Mouse (Mus musculus) embryonic facial prominence, embryonic 12.5 days (tissue): ENCODE measurements around the gene Lhfpl1. TPM values are rescaled to one million over a fixed set of nuclear protein-coding genes. Genes with fewer than 3 reads are reported as not detected.
"Not testable (repeated sequence)": the region's sequence is repeated elsewhere in the genome, so short reads cannot be mapped to it uniquely, and the experiment has no call there.

ENCODE experiments used
- ATAC-seq: fragments of 200-750 bp; cut with Nextera tagmentation; 2 replicates; pipeline ENCODE4 v1.8.0; 2017; ENCODE audit not compliant: insufficient number of reproducible peaks, insufficient read depth, low FRiP score, low TSS enrichment
- H3K27ac ChIP-seq: fragments of 300-500 bp; sonication (generic); 2 replicates; pipeline ENCODE4 v1.5.1; 2016; ENCODE audit warnings: mild to moderate bottlenecking
- H3K27me3 ChIP-seq: fragments of 300-500 bp; sonication (generic); 2 replicates; pipeline ENCODE4 v1.6.1; 2016; ENCODE audit warnings: mild to moderate bottlenecking, moderate library complexity
- H3K36me3 ChIP-seq: fragments of 300-500 bp; sonication (generic); 2 replicates; pipeline ENCODE4 v1.6.1; 2016; ENCODE audit warnings: mild to moderate bottlenecking
- H3K4me1 ChIP-seq: fragments of 300-500 bp; sonication (generic); 2 replicates; pipeline ENCODE4 v1.6.1; 2016
- H3K4me2 ChIP-seq: fragments of 300-500 bp; sonication (generic); replicated peaks from 2 replicates; pipeline ENCODE4 v1.6.1; 2016; ENCODE audit warnings: mild to moderate bottlenecking, moderate library complexity
- H3K4me3 ChIP-seq: fragments of 300-500 bp; sonication (generic); 2 replicates; pipeline ENCODE4 v1.5.1; 2016; ENCODE audit warnings: mild to moderate bottlenecking
- H3K9ac ChIP-seq: fragments of 300-500 bp; sonication (generic); 2 replicates; pipeline ENCODE4 v1.6.1; 2016; ENCODE audit warnings: mild to moderate bottlenecking, moderate library complexity
- H3K9me3 ChIP-seq: fragments of 300-500 bp; sonication (generic); 2 replicates; pipeline ENCODE4 v1.6.1; 2016; ENCODE audit warnings: mild to moderate bottlenecking, moderate library complexity
- WGBS: fragments of 180-500 bp; shearing (Covaris S2); methylation state at CpG from one replicate; pipeline ENCODE4 v1.1.7; 2016; 5-methylcytosine and 5-hydroxymethylcytosine counted together
- polyA plus RNA-seq: library from polyadenylated mRNA; unstranded; fragments of >200 nt; fragmentation: Nextera tagmentation; extraction: Ambion mirVana; gene quantifications from 2 replicates; pipeline ENCODE4 v1.2.1, GENCODE M21; 2016

Gene Lhfpl1
- 2.4 and 3.0 TPM in 2 replicates for polyA plus RNA-seq

GRCm38 (mm10) chrX:145348377-145349203 is at the start of gene Lhfpl1:
Lhfpl1 (minus strand) TSS chrX:145349089.
- Histone ChIP-seq H3K4me1 (no peaks in the 10 kb centered on the region; the same call in 1 of the 2 replicates), H3K9me3 (no peaks in the 10 kb centered on the region), H3K36me3 (no peaks in the 10 kb centered on the region), H3K9ac (no peak within 1 kb of the TSS), H3K4me2 (peak within 1 kb of the TSS; percentile 30), H3K27me3 (no peaks in the 10 kb centered on the region), H3K27ac (peak within 1 kb of the TSS; percentile 65), H3K4me3 (no peak within 1 kb of the TSS; the same call in 1 of the 2 replicates)
- WGBS = 25% methylated on average over 7 of the region's 7 CpGs
- ATAC-seq = peak; percentile 88

GRCm38 (mm10) chrX:145371839-145372238 is 22.9 kb upstream of the Lhfpl1 start:
- ATAC-seq = no peak
- no peaks in the 10 kb centered on the region for H3K27me3 ChIP-seq
- no peaks in the 10 kb centered on the region for H3K4me1 ChIP-seq
- H3K36me3 ChIP-seq = no peaks in the 10 kb centered on the region
- no peak overlapping the region for H3K4me3 ChIP-seq
- 74% methylated on average over 5 of the region's 5 CpGs for WGBS
- H3K9ac ChIP-seq = no peak overlapping the region
- no peak overlapping the region for H3K4me2 ChIP-seq
- H3K27ac ChIP-seq = no peak overlapping the region
- H3K9me3 ChIP-seq = no peaks in the 10 kb centered on the region

- Histone ChIP-seq H3K9ac (no peak overlapping the region), H3K27ac (no peak overlapping the region), H3K4me2 (no peak overlapping the region), H3K36me3 (no peaks in the 10 kb centered on the region), H3K4me1 (no peaks in the 10 kb centered on the region), H3K4me3 (no peak overlapping the region), H3K27me3 (no peaks in the 10 kb centered on the region), H3K9me3 (no peaks in the 10 kb centered on the region)
- ATAC-seq = no peak
- WGBS = 81% methylated on average over 4 of the region's 4 CpGs
Measured at GRCm38 (mm10) chrX:145362527-145362926, 13.6 kb upstream of the Lhfpl1 start.

- no peak for ATAC-seq
- H3K4me2 ChIP-seq = no peak overlapping the region
- no peaks in the 10 kb centered on the region for H3K36me3 ChIP-seq
- H3K4me3 ChIP-seq = no peak overlapping the region
- 60% methylated on average over 2 of the region's 2 CpGs for WGBS
- H3K27me3 ChIP-seq = no peaks in the 10 kb centered on the region
- no peak overlapping the region for H3K9ac ChIP-seq
- no peak overlapping the region for H3K27ac ChIP-seq
- no peaks in the 10 kb centered on the region for H3K9me3 ChIP-seq
- H3K4me1 ChIP-seq = no peaks in the 10 kb centered on the region
Measured at GRCm38 (mm10) chrX:145342402-145342801, 6.5 kb downstream of the Lhfpl1 start.

- WGBS = 69% methylated on average over 1 of the region's 1 CpGs
- ATAC-seq = no peak
Measured at GRCm38 (mm10) chrX:145336141-145336540, 12.7 kb downstream of the Lhfpl1 start.

GRCm38 (mm10) chrX:145308555-145308954 is 40.3 kb downstream of the Lhfpl1 start:
- Histone ChIP-seq H3K4me3 (no peak overlapping the region), H3K27ac (no peak overlapping the region), H3K4me2 (no peak overlapping the region), H3K4me1 (no peaks in the 10 kb centered on the region), H3K36me3 (no peaks in the 10 kb centered on the region), H3K9me3 (no peaks in the 10 kb centered on the region), H3K9ac (no peak overlapping the region), H3K27me3 (no peaks in the 10 kb centered on the region)
- WGBS = 79% methylated on average over 1 of the region's 1 CpGs
- no peak for ATAC-seq

More at GRCm38 (mm10) chrX:145336141-145336540, 12.7 kb downstream of the Lhfpl1 start:
- H3K9me3 ChIP-seq = no peaks in the 10 kb centered on the region
- H3K27ac ChIP-seq = no peak overlapping the region
- no peaks in the 10 kb centered on the region for H3K36me3 ChIP-seq
- no peaks in the 10 kb centered on the region for H3K27me3 ChIP-seq
- no peaks in the 10 kb centered on the region for H3K4me1 ChIP-seq
- H3K4me3 ChIP-seq = no peak overlapping the region
- H3K9ac ChIP-seq = no peak overlapping the region
- H3K4me2 ChIP-seq = no peak overlapping the region

- no peak for ATAC-seq
- WGBS = 3% methylated on average over 2 of the region's 2 CpGs
Measured at GRCm38 (mm10) chrX:145307174-145307573, 41.7 kb downstream of the Lhfpl1 start.

GRCm38 (mm10) chrX:145300232-145300631 is 48.7 kb downstream of the Lhfpl1 start:
- not testable (repeated sequence) for H3K4me1 ChIP-seq, H3K4me2 ChIP-seq, ATAC-seq

More at GRCm38 (mm10) chrX:145307174-145307573, 41.7 kb downstream of the Lhfpl1 start:
- Histone ChIP-seq H3K4me3 (no peak overlapping the region), H3K36me3 (no peaks in the 10 kb centered on the region), H3K27ac (no peak overlapping the region), H3K4me2 (no peak overlapping the region), H3K9me3 (no peaks in the 10 kb centered on the region), H3K4me1 (no peaks in the 10 kb centered on the region), H3K9ac (no peak overlapping the region), H3K27me3 (no peaks in the 10 kb centered on the region)

GRCm38 (mm10) chrX:145272209-145272608 is 76.7 kb downstream of the Lhfpl1 start:
- no peaks in the 10 kb centered on the region for H3K27me3 ChIP-seq

More at GRCm38 (mm10) chrX:145300232-145300631, 48.7 kb downstream of the Lhfpl1 start:
- not testable (repeated sequence) for H3K9ac ChIP-seq, H3K27ac ChIP-seq, H3K27me3 ChIP-seq, H3K4me3 ChIP-seq, H3K9me3 ChIP-seq, H3K36me3 ChIP-seq

GRCm38 (mm10) chrX:145271768-145272167 is 77.1 kb downstream of the Lhfpl1 start:
- H3K4me1 ChIP-seq = no peaks in the 10 kb centered on the region
- H3K36me3 ChIP-seq = no peaks in the 10 kb centered on the region
- no peak for ATAC-seq
- no peak overlapping the region for H3K4me2 ChIP-seq
- H3K9me3 ChIP-seq = no peaks in the 10 kb centered on the region
- no peaks in the 10 kb centered on the region for H3K27me3 ChIP-seq
- no peak overlapping the region for H3K27ac ChIP-seq
- no peak overlapping the region for H3K9ac ChIP-seq
- WGBS = 39% methylated on average over 4 of the region's 4 CpGs
- no peak overlapping the region for H3K4me3 ChIP-seq

More at GRCm38 (mm10) chrX:145272209-145272608, 76.7 kb downstream of the Lhfpl1 start:
- Histone ChIP-seq H3K27ac (no peak overlapping the region), H3K4me3 (no peak overlapping the region), H3K4me2 (no peak overlapping the region), H3K9me3 (no peaks in the 10 kb centered on the region), H3K9ac (no peak overlapping the region), H3K36me3 (no peaks in the 10 kb centered on the region), H3K4me1 (no peaks in the 10 kb centered on the region)
- 83% methylated on average over 3 of the region's 3 CpGs for WGBS
- ATAC-seq = no peak

- Histone ChIP-seq H3K9ac (no peak overlapping the region), H3K9me3 (no peaks in the 10 kb centered on the region), H3K4me2 (no peak overlapping the region), H3K4me1 (no peaks in the 10 kb centered on the region), H3K36me3 (no peaks in the 10 kb centered on the region), H3K27ac (no peak overlapping the region), H3K4me3 (no peak overlapping the region), H3K27me3 (no peaks in the 10 kb centered on the region)
- ATAC-seq = no peak
- 29% methylated on average over 5 of the region's 5 CpGs for WGBS
Measured at GRCm38 (mm10) chrX:145261803-145262202, 87.1 kb downstream of the Lhfpl1 start.
